Mouse (Mus musculus) limb, embryonic 11.5 days (tissue): Measurements from ENCODE around the gene Btbd2. TPM values are rescaled to one million over a fixed set of nuclear protein-coding genes. Genes with fewer than 3 reads are reported as not detected.
A peak's percentile ranks its signal among the peaks of the same experiment; 100 is the strongest.

Experiments
- ATAC-seq: fragments of 200-750 bp; cut with Nextera tagmentation; 2 replicates; pipeline ENCODE4 v1.8.0; 2017; ENCODE audit warnings: low read depth; ENCODE audit not compliant: insufficient number of reproducible peaks, low FRiP score, low TSS enrichment
- DNase-seq: peaks from one replicate; pipeline ENCODE4 v3.0.0-alpha.2; 2015; ENCODE audit warnings: low spot score
- H3K27ac ChIP-seq: fragments of 300-500 bp; sonication (generic); replicated peaks from 2 replicates; pipeline ENCODE4 v1.5.1; 2014; ENCODE audit warnings: low read depth, mild to moderate bottlenecking, low read length
- H3K27me3 ChIP-seq: fragments of 300-500 bp; sonication (generic); 2 replicates; pipeline ENCODE4 v1.6.1; 2014; ENCODE audit warnings: mild to moderate bottlenecking, low read length, mixed read lengths; ENCODE audit not compliant: control insufficient read depth, insufficient read depth
- H3K36me3 ChIP-seq: fragments of 300-500 bp; sonication (generic); 2 replicates; pipeline ENCODE4 v1.6.1; 2014; ENCODE audit warnings: mild to moderate bottlenecking, low read length, moderate library complexity, mixed read lengths; ENCODE audit not compliant: control insufficient read depth, insufficient read depth
- H3K4me1 ChIP-seq: fragments of 300-500 bp; sonication (generic); 2 replicates; pipeline ENCODE4 v1.6.1; 2014; ENCODE audit warnings: low read length, mixed read lengths; ENCODE audit not compliant: control insufficient read depth, insufficient read depth
- H3K4me2 ChIP-seq: fragments of 300-500 bp; sonication (generic); 2 replicates; pipeline ENCODE4 v1.6.1; 2014; ENCODE audit warnings: low read depth, mild to moderate bottlenecking, moderate library complexity; ENCODE audit not compliant: severe bottlenecking
- H3K4me3 ChIP-seq: fragments of 300-500 bp; sonication (generic); 2 replicates; pipeline ENCODE4 v1.5.1; 2014; ENCODE audit warnings: low read depth, low read length
- H3K9ac ChIP-seq: fragments of 300-500 bp; sonication (generic); 2 replicates; pipeline ENCODE4 v1.6.1; 2014; ENCODE audit warnings: mild to moderate bottlenecking, low read length
- H3K9me3 ChIP-seq: fragments of 300-500 bp; sonication (generic); 2 replicates; pipeline ENCODE4 v1.6.1; 2016; ENCODE audit warnings: low read length; ENCODE audit not compliant: control insufficient read depth
- WGBS: fragments of 180-500 bp; shearing (Covaris S2); extraction: QIAGEN DNeasy Blood & Tissue Kit; methylation state at CpG from one replicate; pipeline ENCODE4 v1.1.7; 2014; 5-methylcytosine and 5-hydroxymethylcytosine counted together
- polyA plus RNA-seq: library from polyadenylated mRNA; unstranded; fragments of >200 nt; fragmentation: Nextera tagmentation; extraction: Ambion mirVana; gene quantifications from 2 replicates; pipeline ENCODE4 v1.2.1, GENCODE M21; 2014

The Btbd2 gene
- 67.4 and 67.9 TPM in 2 replicates for polyA plus RNA-seq

- Histone ChIP-seq H3K27me3 (no peaks in the 10 kb centered on the region), H3K9ac (peak within 1 kb of the TSS; percentile 92), H3K36me3 (no peaks in the 10 kb centered on the region), H3K27ac (peak within 1 kb of the TSS; percentile 62; the same call in 1 of the 2 replicates), H3K4me1 (peaks cover 9% of the 10 kb centered on the region), H3K4me2 (peak within 1 kb of the TSS; percentile 90), H3K9me3 (no peaks in the 10 kb centered on the region), H3K4me3 (peak within 1 kb of the TSS; percentile 82)
- ATAC-seq (no peak), DNase-seq (no peak)
- WGBS: 18% methylated on average over 15 of the region's 15 CpGs
These were observed at the start of gene Btbd2 for GRCm38 (mm10) chr10:80656863-80657623. TSS of gene Btbd2 (minus strand) at chr10:80657071.

GRCm38 (mm10) chr10:80705479-80705878 is 48.6 kb upstream of the Btbd2 start:
- 76% methylated on average over 3 of the region's 3 CpGs for WGBS
- H3K27ac ChIP-seq: no peak overlapping the region
- peaks cover 7% of the 10 kb centered on the region for H3K4me1 ChIP-seq
- H3K4me3 ChIP-seq: no peak overlapping the region
- peaks cover 34% of the 10 kb centered on the region for H3K36me3 ChIP-seq
- H3K9me3 ChIP-seq: no peaks in the 10 kb centered on the region
- no peak for DNase-seq
- no peak overlapping the region for H3K9ac ChIP-seq
- no peak overlapping the region for H3K4me2 ChIP-seq
- no peak for ATAC-seq
- no peaks in the 10 kb centered on the region for H3K27me3 ChIP-seq

GRCm38 (mm10) chr10:80705033-80705432 is 48.2 kb upstream of the Btbd2 start:
- DNase-seq (no peak), ATAC-seq (no peak)
- Histone ChIP-seq H3K4me2 (no peak overlapping the region), H3K4me3 (no peak overlapping the region), H3K4me1 (peaks cover 7% of the 10 kb centered on the region), H3K27ac (no peak overlapping the region), H3K36me3 (peaks cover 29% of the 10 kb centered on the region), H3K27me3 (no peaks in the 10 kb centered on the region), H3K9ac (no peak overlapping the region), H3K9me3 (no peaks in the 10 kb centered on the region)
- WGBS: 67% methylated on average over 3 of the region's 3 CpGs

GRCm38 (mm10) chr10:80704418-80704817 is 47.5 kb upstream of the Btbd2 start:
- ATAC-seq (no peak), DNase-seq (no peak)
- Histone ChIP-seq H3K36me3 (peaks cover 23% of the 10 kb centered on the region), H3K4me3 (no peak overlapping the region), H3K27me3 (no peaks in the 10 kb centered on the region), H3K27ac (no peak overlapping the region), H3K9me3 (no peaks in the 10 kb centered on the region), H3K9ac (no peak overlapping the region), H3K4me2 (no peak overlapping the region), H3K4me1 (peaks cover 7% of the 10 kb centered on the region)
- WGBS: 86% methylated on average over 5 of the region's 5 CpGs

GRCm38 (mm10) chr10:80703643-80704042 is 46.8 kb upstream of the Btbd2 start:
- H3K4me3 ChIP-seq: peak overlapping the region; percentile 66
- no peak overlapping the region; the same call in 1 of the 2 replicates for H3K9ac ChIP-seq
- peaks cover 7% of the 10 kb centered on the region for H3K4me1 ChIP-seq
- peaks cover 15% of the 10 kb centered on the region for H3K36me3 ChIP-seq
- 87% methylated on average over 5 of the region's 5 CpGs for WGBS
- no peaks in the 10 kb centered on the region for H3K27me3 ChIP-seq
- H3K4me2 ChIP-seq: no peak overlapping the region
- DNase-seq (no peak), ATAC-seq (no peak)
- H3K9me3 ChIP-seq: no peaks in the 10 kb centered on the region
- no peak overlapping the region for H3K27ac ChIP-seq

- peaks cover 7% of the 10 kb centered on the region; the same call in 1 of the 2 replicates for H3K36me3 ChIP-seq
- peak; percentile 91 for ATAC-seq
- peak overlapping the region; percentile 57 for H3K4me2 ChIP-seq
- H3K9me3 ChIP-seq: no peaks in the 10 kb centered on the region
- no peaks in the 10 kb centered on the region for H3K27me3 ChIP-seq
- H3K9ac ChIP-seq: peak overlapping the region; percentile 57
- WGBS: 2% methylated on average over 47 of the region's 47 CpGs
- peak overlapping the region; percentile 66 for H3K4me3 ChIP-seq
- peaks cover 7% of the 10 kb centered on the region for H3K4me1 ChIP-seq
- peak; percentile 94 for DNase-seq
- H3K27ac ChIP-seq: peak overlapping the region; percentile 69; the same call in 1 of the 2 replicates
These were observed 45.9 kb upstream of the Btbd2 start for GRCm38 (mm10) chr10:80702536-80703390.

GRCm38 (mm10) chr10:80701721-80702535 is 45.1 kb upstream of the Btbd2 start, which contains the start of the genes Mob3a and Izumo4:
TSS of gene Mob3a (minus strand) at chr10:80701977.
TSS of gene Izumo4 (plus strand) at chr10:80702184.
- DNase-seq (peak; percentile 99), ATAC-seq (peak; percentile 95)
- Histone ChIP-seq H3K4me3 (peak within 1 kb of the TSS; percentile 66), H3K27me3 (no peaks in the 10 kb centered on the region), H3K36me3 (peaks cover under 1% of the 10 kb centered on the region; the same call in 1 of the 2 replicates), H3K4me2 (peak within 1 kb of the TSS; percentile 57), H3K9me3 (no peaks in the 10 kb centered on the region), H3K4me1 (peaks cover 7% of the 10 kb centered on the region), H3K27ac (peak within 1 kb of the TSS; percentile 69; the same call in 1 of the 2 replicates), H3K9ac (peak within 1 kb of the TSS; percentile 67)
- WGBS: under 1% methylated on average over 58 of the region's 59 CpGs
